Mouse (Mus musculus): ENCODE data around the gene Aars. TPM values are rescaled to one million over a fixed set of nuclear protein-coding genes. Genes with fewer than 3 reads are reported as not detected.
"Not testable (repeated sequence)": the region's sequence is repeated elsewhere in the genome, so short reads cannot be mapped to it uniquely, and the experiment has no call there.

The Aars gene
- 33.8 and 35.0 TPM in 2 replicates for total RNA-seq (2017)

- no peak for ATAC-seq (replicated peaks in 1 of 2; ENCODE audit: insufficient read depth in 1 of 2, low FRiP score in 2 of 2, low TSS enrichment in 1 of 2, low read depth in 1 of 2, poor library complexity in 2 of 2, severe bottlenecking in 2 of 2)
Measured at GRCm38 (mm10) chr8:111032916-111033315, at the start of gene Aars. Gene Aars (plus strand): TSS chr8:111033144.

- ATAC-seq (replicated peaks in 1 of 2; ENCODE audit: insufficient read depth in 1 of 2, low FRiP score in 2 of 2, low TSS enrichment in 1 of 2, low read depth in 1 of 2, poor library complexity in 2 of 2, severe bottlenecking in 2 of 2), result peak; percentile 86 to 91
Measured at GRCm38 (mm10) chr8:110987805-110988744, 44.9 kb upstream of the Aars start.

GRCm38 (mm10) chr8:110990017-110990416, 42.9 kb upstream of the Aars start:
- no peak for ATAC-seq (replicated peaks in 1 of 2; ENCODE audit: insufficient read depth in 1 of 2, low FRiP score in 2 of 2, low TSS enrichment in 1 of 2, low read depth in 1 of 2, poor library complexity in 2 of 2, severe bottlenecking in 2 of 2)

- no peak for ATAC-seq (replicated peaks in 1 of 2; ENCODE audit: insufficient read depth in 1 of 2, low FRiP score in 2 of 2, low TSS enrichment in 1 of 2, low read depth in 1 of 2, poor library complexity in 2 of 2, severe bottlenecking in 2 of 2)
Measured at GRCm38 (mm10) chr8:110996641-110997430, 36.1 kb upstream of the Aars start.

- peak; percentile 95 to 98 for ATAC-seq (replicated peaks in 1 of 2; ENCODE audit: insufficient read depth in 1 of 2, low FRiP score in 2 of 2, low TSS enrichment in 1 of 2, low read depth in 1 of 2, poor library complexity in 2 of 2, severe bottlenecking in 2 of 2)
Measured at GRCm38 (mm10) chr8:110997547-110998531, 35.1 kb upstream of the Aars start, which contains the start of gene Ddx19a. Gene Ddx19a (minus strand): TSS chr8:110997800.

- not testable (repeated sequence) for ATAC-seq (replicated peaks in 1 of 2; ENCODE audit: insufficient read depth in 1 of 2, low FRiP score in 2 of 2, low TSS enrichment in 1 of 2, low read depth in 1 of 2, poor library complexity in 2 of 2, severe bottlenecking in 2 of 2)
Measured at GRCm38 (mm10) chr8:111010230-111010991, 22.5 kb upstream of the Aars start.

- not testable (repeated sequence) for ATAC-seq (replicated peaks in 1 of 2; ENCODE audit: insufficient read depth in 1 of 2, low FRiP score in 2 of 2, low TSS enrichment in 1 of 2, low read depth in 1 of 2, poor library complexity in 2 of 2, severe bottlenecking in 2 of 2)
Measured at GRCm38 (mm10) chr8:111026609-111027008, 6.3 kb upstream of the Aars start.

GRCm38 (mm10) chr8:111027391-111027937, 5.5 kb upstream of the Aars start:
- ATAC-seq (replicated peaks in 1 of 2; ENCODE audit: insufficient read depth in 1 of 2, low FRiP score in 2 of 2, low TSS enrichment in 1 of 2, low read depth in 1 of 2, poor library complexity in 2 of 2, severe bottlenecking in 2 of 2), result peak; percentile 97 to 98

GRCm38 (mm10) chr8:111029589-111029988, 3.4 kb upstream of the Aars start:
- ATAC-seq (replicated peaks in 1 of 2; ENCODE audit: insufficient read depth in 1 of 2, low FRiP score in 2 of 2, low TSS enrichment in 1 of 2, low read depth in 1 of 2, poor library complexity in 2 of 2, severe bottlenecking in 2 of 2), result no peak

- no peak for ATAC-seq (replicated peaks in 1 of 2; ENCODE audit: insufficient read depth in 1 of 2, low FRiP score in 2 of 2, low TSS enrichment in 1 of 2, low read depth in 1 of 2, poor library complexity in 2 of 2, severe bottlenecking in 2 of 2)
Measured at GRCm38 (mm10) chr8:111030045-111030444, 2.9 kb upstream of the Aars start.

GRCm38 (mm10) chr8:111031572-111031971, 1.4 kb upstream of the Aars start, which contains the start of gene Ddx19b:
Gene Ddx19b (minus strand): TSS chr8:111031751.
- ATAC-seq (replicated peaks in 1 of 2; ENCODE audit: insufficient read depth in 1 of 2, low FRiP score in 2 of 2, low TSS enrichment in 1 of 2, low read depth in 1 of 2, poor library complexity in 2 of 2, severe bottlenecking in 2 of 2), result no peak

GRCm38 (mm10) chr8:111033482-111034215, 705 bp downstream of the Aars start:
- peak; percentile 100 for ATAC-seq (replicated peaks in 1 of 2; ENCODE audit: insufficient read depth in 1 of 2, low FRiP score in 2 of 2, low TSS enrichment in 1 of 2, low read depth in 1 of 2, poor library complexity in 2 of 2, severe bottlenecking in 2 of 2)

GRCm38 (mm10) chr8:111034276-111034675, 1.3 kb downstream of the Aars start:
- no peak for ATAC-seq (replicated peaks in 1 of 2; ENCODE audit: insufficient read depth in 1 of 2, low FRiP score in 2 of 2, low TSS enrichment in 1 of 2, low read depth in 1 of 2, poor library complexity in 2 of 2, severe bottlenecking in 2 of 2)

GRCm38 (mm10) chr8:111036591-111036990, 3.6 kb downstream of the Aars start:
- ATAC-seq (replicated peaks in 1 of 2; ENCODE audit: insufficient read depth in 1 of 2, low FRiP score in 2 of 2, low TSS enrichment in 1 of 2, low read depth in 1 of 2, poor library complexity in 2 of 2, severe bottlenecking in 2 of 2), result no peak

GRCm38 (mm10) chr8:111042546-111042945, 9.6 kb downstream of the Aars start:
- ATAC-seq (replicated peaks in 1 of 2; ENCODE audit: insufficient read depth in 1 of 2, low FRiP score in 2 of 2, low TSS enrichment in 1 of 2, low read depth in 1 of 2, poor library complexity in 2 of 2, severe bottlenecking in 2 of 2), result no peak
